Mouse (Mus musculus): ENCODE results near the gene Sla2. TPM values are rescaled to one million over a fixed set of nuclear protein-coding genes. Genes with fewer than 3 reads are reported as not detected.

The Sla2 gene
- polyA plus RNA-seq, 1 experiment from 2014 or later, result 0.21 TPM

DNA sequence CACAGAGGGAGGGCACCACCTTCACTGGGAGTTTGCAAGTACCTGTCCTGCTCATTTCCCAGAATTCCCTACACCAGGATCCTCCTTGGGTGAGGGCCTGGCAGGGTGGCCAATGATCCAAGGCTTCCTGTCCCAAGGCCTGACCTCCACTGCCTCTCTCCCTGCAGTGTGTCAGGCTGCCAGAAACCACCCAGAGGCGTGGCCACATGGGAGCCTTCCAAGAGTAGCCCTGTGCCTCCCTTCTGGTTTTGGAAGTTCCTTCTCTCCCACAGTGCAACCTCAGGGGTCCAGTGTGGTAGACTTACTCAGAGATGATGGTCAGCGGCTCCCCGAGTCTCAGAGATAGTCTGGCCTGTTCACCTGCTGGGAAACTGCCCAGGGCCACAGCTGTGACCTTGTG is 7.5 kb downstream of the Sla2 start:
- H3K27me3 ChIP-seq (ENCODE audit: insufficient read depth, low read length), result no peaks in the 10 kb centered on the region

DNA sequence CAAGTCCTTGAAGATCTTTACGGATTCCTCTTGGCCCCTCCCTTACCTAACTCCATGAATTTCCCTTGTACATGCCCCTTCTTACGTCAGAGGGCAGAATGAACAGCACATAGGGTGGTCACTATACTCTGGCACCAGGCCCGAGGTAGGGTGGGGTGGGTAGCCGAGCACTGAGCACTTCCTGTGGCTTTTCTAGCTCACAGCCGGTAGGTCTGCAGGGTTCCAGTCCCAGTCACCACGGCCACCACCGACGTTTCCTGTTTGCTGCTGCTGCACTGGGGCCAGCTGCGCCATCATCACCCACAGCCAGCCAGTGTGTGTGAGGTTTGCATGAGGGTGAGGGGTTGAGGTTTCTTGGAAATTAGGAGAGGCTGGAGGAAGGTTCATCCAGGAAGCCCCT is 9.3 kb downstream of the Sla2 start:
- ATAC-seq (ENCODE audit: insufficient read depth) (peak; percentile 17; the same call in 1 of the 2 replicates), DNase-seq (peak; percentile 38)
- Histone ChIP-seq H3K4me1 (ENCODE audit: insufficient read depth) (peaks cover 4% of the 10 kb centered on the region; the same call in 1 of the 2 replicates), H3K4me2 (no peak overlapping the region), H3K4me3 (ENCODE audit: low read depth, low read length) (no peak overlapping the region), H3K9me3 (ENCODE audit: low read depth, low read length) (no peaks in the 10 kb centered on the region), H3K27ac (ENCODE audit: low read depth) (no peak overlapping the region), H3K36me3 (ENCODE audit: insufficient read depth) (peaks cover 29% of the 10 kb centered on the region), H3K9ac (no peak overlapping the region), H3K27me3 (ENCODE audit: insufficient read depth, low read length) (no peaks in the 10 kb centered on the region)
- 34% methylated on average over 9 of the region's 9 CpGs for WGBS
- no peak for TF ChIP-seq CTCF (IDR thresholded peaks at IDR 0.05; ENCODE audit: low read depth)

More for the DNA sequence above, 7.5 kb downstream of the Sla2 start:
- DNase-seq (no peak), ATAC-seq (ENCODE audit: insufficient read depth) (no peak)
- TF ChIP-seq CTCF (IDR thresholded peaks at IDR 0.05; ENCODE audit: low read depth), result no peak
- Histone ChIP-seq H3K36me3 (ENCODE audit: insufficient read depth) (peaks cover 11% of the 10 kb centered on the region), H3K27ac (ENCODE audit: low read depth) (no peak overlapping the region), H3K4me1 (ENCODE audit: insufficient read depth) (peaks cover 4% of the 10 kb centered on the region; the same call in 1 of the 2 replicates), H3K4me3 (ENCODE audit: low read depth, low read length) (no peak overlapping the region), H3K9ac (no peak overlapping the region), H3K4me2 (no peak overlapping the region), H3K9me3 (ENCODE audit: low read depth, low read length) (no peaks in the 10 kb centered on the region)
- WGBS, result 81% methylated on average over 3 of the region's 3 CpGs

DNA sequence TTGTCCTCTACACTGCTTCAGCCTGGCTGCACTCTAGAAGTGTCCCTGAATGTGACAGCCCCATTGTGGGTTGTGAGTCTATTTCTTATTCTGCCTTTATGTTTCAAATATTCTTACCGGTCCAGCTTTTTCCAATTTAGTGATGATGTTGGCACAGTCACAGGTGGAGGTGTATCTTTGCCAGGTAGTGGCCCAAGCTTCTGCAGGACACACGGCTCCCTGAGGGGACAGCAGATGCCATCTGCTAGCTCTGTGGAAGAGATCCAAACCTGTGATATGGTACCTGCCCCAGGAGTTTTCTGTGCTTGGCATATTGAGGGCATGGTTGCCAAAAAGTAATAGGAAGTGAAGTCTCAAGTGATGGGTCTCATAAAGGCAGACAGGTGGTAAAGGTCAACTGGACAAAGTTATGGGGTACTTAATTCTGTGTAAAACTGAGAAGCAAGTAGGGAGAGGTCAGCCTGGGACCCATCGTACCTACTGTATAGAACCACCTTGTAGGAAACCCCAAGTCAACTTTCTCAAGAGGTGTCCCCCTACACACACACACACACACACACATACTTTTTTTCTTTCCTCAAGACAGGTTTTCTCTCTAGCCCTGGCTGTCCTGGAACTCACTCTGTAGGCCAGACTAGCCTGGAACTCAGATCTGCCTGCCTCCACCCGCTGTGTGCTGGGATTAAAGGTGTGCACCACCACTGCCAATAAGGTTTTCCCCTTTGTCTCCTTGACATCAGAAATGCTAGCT is 12.1 kb downstream of the Sla2 start:
- DNase-seq (no peak), ATAC-seq (ENCODE audit: insufficient read depth) (no peak)
- Histone ChIP-seq H3K4me3 (ENCODE audit: low read depth, low read length) (no peak overlapping the region), H3K9me3 (ENCODE audit: low read depth, low read length) (no peaks in the 10 kb centered on the region), H3K4me1 (ENCODE audit: insufficient read depth) (peaks cover 6% of the 10 kb centered on the region), H3K27ac (ENCODE audit: low read depth) (no peak overlapping the region), H3K27me3 (ENCODE audit: insufficient read depth, low read length) (no peaks in the 10 kb centered on the region), H3K4me2 (no peak overlapping the region), H3K9ac (no peak overlapping the region), H3K36me3 (ENCODE audit: insufficient read depth) (peaks cover 55% of the 10 kb centered on the region)
- 90% methylated on average over 4 of the region's 4 CpGs for WGBS
- TF ChIP-seq CTCF (IDR thresholded peaks at IDR 0.05; ENCODE audit: low read depth), result no peak

DNA sequence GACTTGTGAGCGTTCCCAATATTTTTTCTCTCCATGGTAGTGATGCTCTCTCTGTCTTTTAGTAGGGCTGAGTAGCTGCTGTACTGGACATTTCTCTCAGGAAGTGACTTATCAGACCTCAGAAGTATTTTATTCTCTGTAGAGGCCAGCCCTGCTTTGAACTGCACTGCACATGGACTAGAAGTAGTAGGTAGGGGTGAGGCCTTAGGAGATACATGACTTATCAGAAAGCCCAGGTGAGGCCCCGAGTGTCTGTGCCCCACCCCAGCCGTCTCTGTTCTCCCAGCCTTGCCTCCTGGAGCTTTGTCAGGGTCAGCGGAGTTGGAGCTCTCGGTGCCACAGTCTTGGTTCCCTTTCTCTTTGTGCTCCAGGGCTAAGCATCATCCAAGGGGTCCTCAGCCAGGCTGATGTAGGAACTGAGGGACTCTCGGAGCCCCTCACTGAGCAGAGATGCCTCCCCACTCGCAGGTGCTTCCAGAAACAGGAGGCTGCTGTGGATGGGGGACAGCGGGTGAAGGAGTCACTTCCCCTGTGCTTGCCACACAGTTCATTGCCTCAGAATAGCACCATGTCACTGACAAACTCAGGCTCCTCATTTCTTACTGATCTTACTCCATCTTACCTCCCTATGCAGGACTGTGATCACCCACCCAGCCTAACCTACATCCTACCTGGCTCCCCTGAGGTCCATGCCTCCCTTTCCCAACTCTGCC is 12.8 kb downstream of the Sla2 start:
- H3K36me3 ChIP-seq (ENCODE audit: insufficient read depth), result peaks cover 61% of the 10 kb centered on the region
- no peak for DNase-seq
- WGBS, result 83% methylated on average over 8 of the region's 8 CpGs
- H3K4me2 ChIP-seq, result no peak overlapping the region
- no peak for TF ChIP-seq CTCF (IDR thresholded peaks at IDR 0.05; ENCODE audit: low read depth)
- H3K9me3 ChIP-seq (ENCODE audit: low read depth, low read length), result no peaks in the 10 kb centered on the region
- no peak for ATAC-seq (ENCODE audit: insufficient read depth)
- no peak overlapping the region for H3K9ac ChIP-seq
- peaks cover 7% of the 10 kb centered on the region for H3K4me1 ChIP-seq (ENCODE audit: insufficient read depth)
- H3K27me3 ChIP-seq (ENCODE audit: insufficient read depth, low read length), result no peaks in the 10 kb centered on the region
- H3K27ac ChIP-seq (ENCODE audit: low read depth), result no peak overlapping the region
- no peak overlapping the region for H3K4me3 ChIP-seq (ENCODE audit: low read depth, low read length)

DNA sequence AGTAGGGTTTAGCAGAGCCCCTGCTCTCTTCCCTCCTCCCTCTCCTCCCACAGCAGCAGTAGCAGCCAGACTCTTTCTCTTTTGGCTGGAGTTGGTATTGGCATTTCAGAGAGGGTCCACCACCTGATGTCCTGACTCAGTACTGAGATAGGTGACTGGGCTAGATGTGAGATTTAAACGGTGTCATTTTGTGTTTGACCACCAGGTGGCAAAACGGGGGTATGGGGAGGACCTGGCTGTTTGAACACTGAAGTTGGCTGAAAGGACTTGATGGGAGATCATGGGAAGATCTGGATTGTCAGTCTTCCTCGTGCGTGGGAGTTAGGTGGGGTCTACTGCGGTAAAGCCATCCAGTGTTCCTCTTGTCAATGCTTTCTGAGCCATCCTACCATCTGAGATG is 13.4 kb downstream of the Sla2 start:
- no peak overlapping the region for H3K9ac ChIP-seq
- H3K4me1 ChIP-seq (ENCODE audit: insufficient read depth), result peaks cover 7% of the 10 kb centered on the region
- TF ChIP-seq CTCF (IDR thresholded peaks at IDR 0.05; ENCODE audit: low read depth), result peak; percentile 87
- H3K36me3 ChIP-seq (ENCODE audit: insufficient read depth), result peaks cover 67% of the 10 kb centered on the region
- no peaks in the 10 kb centered on the region for H3K27me3 ChIP-seq (ENCODE audit: insufficient read depth, low read length)
- H3K4me2 ChIP-seq, result no peak overlapping the region
- WGBS, result 29% methylated on average over 5 of the region's 5 CpGs
- ATAC-seq (ENCODE audit: insufficient read depth) (0 out of 2 replicates have a peak, but pooled peaks have one; percentile 23), DNase-seq (peak; percentile 86)
- H3K4me3 ChIP-seq (ENCODE audit: low read depth, low read length), result no peak overlapping the region
- H3K27ac ChIP-seq (ENCODE audit: low read depth), result no peak overlapping the region
- H3K9me3 ChIP-seq (ENCODE audit: low read depth, low read length), result no peaks in the 10 kb centered on the region

DNA sequence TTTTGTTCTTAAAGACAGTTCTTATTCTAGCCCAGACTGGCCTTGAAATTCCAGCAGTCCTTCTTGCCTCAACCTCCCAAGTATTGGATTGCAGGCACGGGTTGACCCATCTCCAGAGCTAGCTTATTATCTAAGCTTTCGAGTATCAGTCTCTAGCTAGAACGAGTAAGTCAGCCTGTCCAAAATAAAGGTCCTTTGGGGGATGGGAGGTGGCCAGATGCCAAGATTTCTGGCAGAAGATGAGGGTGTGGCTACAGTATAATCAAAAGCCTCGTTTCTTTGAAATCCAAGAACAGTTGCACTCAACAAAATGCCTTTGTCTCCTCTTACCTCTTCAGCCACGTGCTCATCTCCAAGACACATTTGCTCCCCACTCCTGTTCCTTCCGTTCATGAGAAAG is 16.5 kb downstream of the Sla2 start:
- TF ChIP-seq CTCF (IDR thresholded peaks at IDR 0.05; ENCODE audit: low read depth), result no peak
- DNase-seq, result peak; percentile 63
- H3K9me3 ChIP-seq (ENCODE audit: low read depth, low read length), result no peaks in the 10 kb centered on the region

DNA sequence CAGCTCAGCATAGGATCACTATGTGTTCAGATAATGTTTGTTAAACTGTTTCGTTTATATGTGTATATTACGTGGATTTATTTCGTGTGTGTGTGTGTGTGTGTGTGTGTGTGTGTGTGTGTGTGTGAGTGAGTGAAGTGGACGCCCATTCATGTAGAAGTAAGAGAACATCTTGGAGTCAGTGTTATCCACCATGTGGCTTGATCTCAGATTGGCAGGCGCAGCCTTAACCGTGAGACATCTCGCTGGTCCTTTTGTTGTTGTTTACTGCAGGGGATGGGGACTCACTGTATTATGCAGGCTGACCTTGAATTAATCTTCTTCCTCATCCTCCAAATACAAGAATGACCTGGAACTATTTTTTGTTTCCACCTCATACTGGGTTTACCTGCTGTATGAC is 17.4 kb downstream of the Sla2 start:
- no peak overlapping the region for H3K4me3 ChIP-seq (ENCODE audit: low read depth, low read length)
- WGBS, result 76% methylated on average over 7 of the region's 7 CpGs
- H3K9ac ChIP-seq, result no peak overlapping the region
- no peaks in the 10 kb centered on the region for H3K9me3 ChIP-seq (ENCODE audit: low read depth, low read length)
- H3K4me1 ChIP-seq (ENCODE audit: insufficient read depth), result peaks cover 3% of the 10 kb centered on the region; the same call in 1 of the 2 replicates
- no peak for ATAC-seq (ENCODE audit: insufficient read depth)
- no peak overlapping the region for H3K27ac ChIP-seq (ENCODE audit: low read depth)
- no peak overlapping the region for H3K4me2 ChIP-seq
- H3K36me3 ChIP-seq (ENCODE audit: insufficient read depth), result peaks cover 95% of the 10 kb centered on the region
- no peak for DNase-seq
- no peak for TF ChIP-seq CTCF (IDR thresholded peaks at IDR 0.05; ENCODE audit: low read depth)
- no peaks in the 10 kb centered on the region for H3K27me3 ChIP-seq (ENCODE audit: insufficient read depth, low read length)

More for the DNA sequence above, 16.5 kb downstream of the Sla2 start:
- 24% methylated on average over 6 of the region's 6 CpGs for WGBS
- peaks cover 3% of the 10 kb centered on the region; the same call in 1 of the 2 replicates for H3K4me1 ChIP-seq (ENCODE audit: insufficient read depth)
- H3K27ac ChIP-seq (ENCODE audit: low read depth), result no peak overlapping the region
- H3K4me3 ChIP-seq (ENCODE audit: low read depth, low read length), result no peak overlapping the region
- H3K27me3 ChIP-seq (ENCODE audit: insufficient read depth, low read length), result no peaks in the 10 kb centered on the region
- peaks cover 95% of the 10 kb centered on the region for H3K36me3 ChIP-seq (ENCODE audit: insufficient read depth)
- no peak for ATAC-seq (ENCODE audit: insufficient read depth)
- no peak overlapping the region for H3K9ac ChIP-seq
- no peak overlapping the region for H3K4me2 ChIP-seq

All from lung, embryonic 14.5 days (tissue).